Mouse (Mus musculus) ovary, adult 18-20 months (tissue): ENCODE results near the gene Mrpl19.

Source experiments
- DNase-seq: peaks from one replicate; pipeline ENCODE4 v3.0.0; 2022; ENCODE audit warnings: low spot score, mixed read lengths

The Mrpl19 gene

DNA sequence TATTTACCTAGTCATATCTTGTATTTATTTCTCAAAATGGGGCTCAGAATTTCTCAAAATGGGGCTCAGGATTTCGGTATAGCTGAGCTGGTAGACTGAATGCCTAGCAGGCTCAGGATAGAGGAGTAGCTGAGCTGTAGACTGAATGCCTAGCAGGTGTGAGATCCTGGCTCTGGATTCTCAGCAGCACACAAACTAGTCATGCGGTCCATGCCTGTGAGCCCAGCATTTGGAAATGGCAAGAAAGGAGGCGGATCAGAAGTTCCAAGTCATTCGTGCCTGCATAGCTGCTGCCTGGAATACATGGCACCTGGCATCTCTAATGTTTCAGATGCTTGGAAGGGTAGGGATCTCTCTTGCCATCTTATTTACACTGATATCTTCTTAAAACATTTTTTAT is 36.4 kb downstream of the Mrpl19 start:
- no peak for DNase-seq

DNA sequence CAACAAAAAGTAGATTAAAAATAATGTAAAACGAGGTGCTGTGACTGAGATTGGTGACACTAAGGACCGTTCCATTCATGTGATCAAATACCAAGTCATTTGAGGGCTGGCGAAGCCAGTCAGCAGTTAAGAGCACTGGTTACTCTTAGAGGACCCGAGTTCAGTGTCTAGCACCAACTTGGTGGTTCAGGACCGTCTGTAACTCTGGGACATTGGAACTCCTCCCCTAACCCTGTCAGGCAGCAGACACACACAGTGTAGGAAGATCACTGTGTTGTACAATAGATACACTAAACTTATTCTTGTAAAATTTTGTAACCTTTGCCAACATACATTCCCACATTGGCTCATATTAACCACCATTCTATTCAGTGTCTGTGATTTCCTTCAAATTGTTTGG is 41.5 kb downstream of the Mrpl19 start:
- DNase-seq = no peak

DNA sequence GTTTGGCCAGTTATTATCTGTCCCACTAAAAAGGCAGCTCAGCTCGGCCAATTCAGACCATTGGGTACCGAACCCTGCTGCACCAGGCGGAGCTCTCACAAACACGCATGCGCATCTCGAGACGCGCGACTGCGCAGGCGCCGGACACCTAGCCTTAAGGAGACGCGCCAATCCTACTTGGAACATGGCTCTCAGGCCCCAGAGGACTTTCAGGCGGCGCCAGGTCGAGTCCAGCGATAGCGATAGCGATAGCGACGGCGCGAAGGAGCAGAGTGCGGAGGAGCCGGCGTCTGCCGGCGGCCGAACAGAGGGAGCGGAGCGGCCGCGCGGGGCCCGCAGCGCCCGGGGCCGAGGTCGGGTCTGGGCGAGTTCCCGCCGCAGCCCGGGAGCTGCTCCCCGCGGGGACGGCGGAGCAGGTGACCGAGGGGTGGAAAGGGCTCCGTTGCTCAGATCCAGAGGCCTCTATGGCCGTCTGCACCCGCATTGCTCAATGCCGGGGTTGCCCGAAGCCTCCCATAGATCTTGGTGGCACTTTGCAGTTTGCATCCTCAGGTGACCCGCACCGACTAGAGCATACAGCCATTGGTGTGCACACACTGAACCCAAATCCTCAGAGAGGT is 42.1 kb downstream of the Mrpl19 start, which contains the start of gene Gcfc2:
Gene Gcfc2 (plus strand): TSS at position 147 of the 620 bp plus-strand sequence.
- DNase-seq = peak; percentile 87

DNA sequence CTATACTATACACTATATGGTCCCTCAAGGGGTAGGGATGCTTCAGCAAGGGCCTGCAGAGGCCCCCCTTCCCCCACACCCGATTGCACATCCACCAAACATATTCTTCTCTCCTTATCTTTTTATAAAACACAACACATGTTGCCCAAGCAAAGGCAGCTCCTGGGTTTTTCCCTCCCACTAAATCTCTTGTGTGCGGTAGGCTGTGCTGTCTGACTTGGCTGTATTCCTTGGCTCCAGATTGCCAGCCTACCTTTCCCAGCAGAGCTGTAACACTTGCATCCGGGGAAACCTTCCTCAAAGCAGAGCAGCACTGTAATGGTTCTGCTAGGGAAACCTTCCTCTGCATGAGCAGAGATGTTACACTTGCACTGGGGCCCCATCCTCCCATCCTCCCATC is 53.6 kb downstream of the Mrpl19 start:
- DNase-seq = no peak

DNA sequence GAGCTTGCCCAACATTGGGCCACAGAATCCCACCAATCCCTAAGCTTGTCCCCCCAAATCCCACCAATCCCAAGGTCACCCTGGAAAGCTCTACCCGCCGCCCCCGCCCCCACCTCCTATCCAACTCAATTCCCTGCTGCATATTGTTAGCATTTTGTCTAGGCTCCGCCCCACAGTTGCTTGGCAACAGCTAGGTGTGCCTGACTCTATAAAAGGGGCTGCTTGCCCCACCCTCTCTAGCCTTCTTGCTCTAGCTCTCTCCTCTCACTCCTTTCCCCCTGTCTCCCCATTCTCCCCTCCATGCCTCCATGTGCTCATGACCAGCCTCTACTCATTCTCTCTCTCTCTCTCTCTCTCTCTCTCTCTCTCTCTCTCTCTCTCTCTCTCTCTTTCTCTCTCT is 54.0 kb downstream of the Mrpl19 start:
- no peak for DNase-seq

DNA sequence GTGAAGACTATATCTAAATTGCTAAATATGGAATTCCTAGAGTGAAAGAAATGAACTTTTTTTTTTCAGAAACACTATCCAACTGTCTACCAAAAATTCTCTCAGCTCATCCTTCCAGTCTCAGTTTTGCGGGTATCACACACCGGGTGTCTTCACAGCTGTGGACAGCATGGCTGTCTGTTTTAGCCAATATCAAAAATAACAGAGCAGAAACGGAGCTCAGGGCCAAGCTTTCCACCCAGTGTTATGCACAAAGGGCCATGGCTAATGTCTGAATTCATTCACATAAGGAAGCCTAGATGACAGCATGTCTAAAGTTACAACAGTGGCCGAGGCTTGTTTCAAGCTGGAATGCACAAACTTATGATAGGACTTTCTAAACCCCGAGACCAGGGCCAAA is 54.5 kb downstream of the Mrpl19 start:
- no peak for DNase-seq

DNA sequence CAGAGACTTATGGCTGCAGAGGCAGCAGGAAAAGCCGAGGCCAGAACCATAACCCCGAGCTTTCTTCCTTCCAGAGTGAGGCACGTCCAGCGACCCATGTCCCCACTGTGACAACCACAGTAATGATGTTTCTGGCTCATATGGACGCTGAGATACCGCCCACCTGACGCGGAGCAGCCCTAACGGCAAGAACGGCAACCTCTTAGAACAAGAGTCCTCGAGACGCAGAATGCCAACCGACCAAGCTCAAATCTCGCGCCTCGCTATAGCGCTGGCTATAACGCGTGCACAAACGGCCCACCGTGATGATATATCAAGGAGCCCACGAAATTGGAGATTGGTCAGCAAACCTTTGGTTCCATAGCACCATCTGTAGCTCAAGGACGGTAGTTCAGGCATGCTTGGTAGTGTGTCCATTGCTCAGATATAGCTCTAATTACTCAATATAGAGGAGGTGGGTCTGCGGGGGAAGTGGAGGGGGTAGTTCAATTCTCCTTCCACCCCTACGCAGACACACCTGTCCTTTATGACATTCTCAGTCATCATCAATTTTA is 55.4 kb downstream of the Mrpl19 start:
- DNase-seq = no peak
